Mouse (Mus musculus): ENCODE data around the gene 9130213A22Rik. TPM values are rescaled to one million over a fixed set of nuclear protein-coding genes. Genes with fewer than 3 reads are reported as not detected.

9130213A22Rik gene
- polyA plus RNA-seq, 1 experiment = not detected

DNA sequence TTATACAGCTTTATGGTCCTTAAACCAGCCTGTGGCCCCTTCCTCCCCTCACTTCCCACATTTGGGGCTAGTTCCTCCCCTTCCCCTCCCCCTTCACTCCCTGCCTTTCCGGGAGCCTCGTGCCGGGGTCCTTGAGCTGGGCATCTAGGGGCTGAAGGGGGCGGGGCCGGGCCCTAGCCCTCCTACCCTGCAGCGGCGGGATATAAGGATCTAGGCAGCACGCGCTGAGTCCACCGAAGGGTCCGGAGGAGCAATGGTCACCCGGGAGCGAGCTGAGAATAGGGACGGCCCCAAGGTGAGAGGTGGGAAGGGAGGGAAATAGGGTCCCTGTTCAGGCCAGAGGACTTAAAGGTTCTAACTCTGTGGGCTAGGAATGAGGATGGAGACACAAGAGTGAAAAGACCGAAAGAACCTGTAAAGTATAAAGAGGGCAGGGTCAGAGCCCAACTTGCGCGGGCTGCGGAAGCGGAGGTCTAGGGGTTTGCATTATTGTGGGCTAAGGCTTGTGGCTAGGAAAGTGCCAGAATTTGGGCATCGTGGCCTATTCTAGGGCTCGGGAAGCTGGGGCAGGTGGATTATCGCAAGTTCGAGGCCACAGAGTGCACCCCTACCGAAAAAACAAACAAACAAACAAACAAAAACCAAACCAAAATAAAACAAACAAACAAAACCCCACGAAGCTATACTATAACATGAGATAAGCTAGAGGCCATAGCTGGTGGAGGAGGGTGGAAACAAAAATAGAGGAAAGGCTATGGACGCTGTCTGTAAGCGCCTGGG lies 2.0 kb downstream of the 9130213A22Rik start, which contains the start of gene Hes7:
Gene Hes7 (plus strand): TSS at position 184 of the 780 bp plus-strand sequence.
- H3K9me3 ChIP-seq (ENCODE audit: control insufficient read depth, low read length) = no peaks in the 10 kb centered on the region; the same call in 1 of the 2 replicates
- no peaks in the 10 kb centered on the region for H3K36me3 ChIP-seq (ENCODE audit: control insufficient read depth)
- TF ChIP-seq GATA1 (IDR thresholded peaks at IDR 0.05; ENCODE audit: low read length) = no peak
- H3K4me3 ChIP-seq (replicated peaks) = peak within 1 kb of the TSS; percentile 82
- H3K27me3 ChIP-seq (ENCODE audit: control insufficient read depth) = peaks cover 72% of the 10 kb centered on the region
- H3K4me1 ChIP-seq (ENCODE audit: control insufficient read depth) = peaks cover 72% of the 10 kb centered on the region

DNA sequence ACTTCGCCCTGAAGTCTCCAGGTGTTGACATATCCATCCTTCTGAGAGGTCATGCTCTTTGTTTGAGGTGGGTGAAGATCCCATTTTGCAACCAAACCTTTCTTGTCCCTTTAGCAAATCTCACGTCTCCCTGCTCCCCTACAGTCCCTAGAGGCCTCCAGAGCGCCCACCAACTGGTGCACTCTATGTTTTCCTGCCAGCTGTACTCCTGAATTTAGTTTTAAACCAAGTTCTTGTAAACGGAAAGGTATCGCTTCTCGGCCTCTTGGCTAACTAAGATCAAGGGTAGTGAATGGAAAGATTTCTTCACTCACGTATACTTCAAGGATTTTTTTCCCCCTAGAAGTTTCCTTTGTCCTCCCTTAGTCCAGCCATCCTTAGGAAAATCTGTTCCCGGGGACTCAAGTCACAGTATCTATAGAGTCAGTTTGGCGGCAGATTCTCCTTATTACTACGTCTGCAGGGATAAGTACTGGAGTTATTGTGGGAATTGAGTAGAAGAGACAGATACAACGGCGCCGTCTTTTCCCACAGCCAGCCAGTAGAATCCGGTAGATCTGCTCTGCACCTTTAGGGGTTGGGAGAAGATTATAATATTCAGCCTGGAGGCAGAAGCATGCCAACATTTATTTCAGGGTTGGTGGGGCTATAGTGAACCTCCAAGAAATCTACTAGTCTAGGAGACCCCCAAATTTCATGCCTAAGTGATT lies 2.8 kb downstream of the 9130213A22Rik start:
- H3K36me3 ChIP-seq (ENCODE audit: control insufficient read depth) = no peaks in the 10 kb centered on the region
- no peaks in the 10 kb centered on the region; the same call in 1 of the 2 replicates for H3K9me3 ChIP-seq (ENCODE audit: control insufficient read depth, low read length)
- TF ChIP-seq GATA1 (IDR thresholded peaks at IDR 0.05; ENCODE audit: low read length) (no peak), TAL1 (IDR thresholded peaks at IDR 0.05; ENCODE audit: low read length) (no peak)
- no peak overlapping the region for H3K4me3 ChIP-seq (replicated peaks)
- peaks cover 69% of the 10 kb centered on the region for H3K4me1 ChIP-seq (ENCODE audit: control insufficient read depth)
- peaks cover 78% of the 10 kb centered on the region for H3K27me3 ChIP-seq (ENCODE audit: control insufficient read depth)

DNA sequence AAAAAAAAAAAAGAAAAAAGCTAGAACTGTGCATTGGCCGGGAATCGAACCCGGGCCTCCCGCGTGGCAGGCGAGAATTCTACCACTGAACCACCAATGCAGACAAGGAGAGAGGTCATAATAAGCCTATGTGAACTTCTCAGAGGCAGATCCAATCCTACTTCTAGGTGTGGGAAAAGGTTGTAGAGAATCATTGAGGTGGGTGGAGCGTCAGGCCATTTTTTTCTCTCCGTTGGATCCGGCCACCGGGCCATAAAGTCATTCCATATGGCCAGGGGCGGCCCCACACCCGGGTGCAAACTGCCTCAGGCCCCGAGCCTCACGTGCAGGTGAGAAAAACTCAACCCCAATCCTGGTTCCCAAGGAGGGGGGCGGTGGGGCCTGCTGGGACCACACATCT lies 3.6 kb downstream of the 9130213A22Rik start:
- no peaks in the 10 kb centered on the region; the same call in 1 of the 2 replicates for H3K9me3 ChIP-seq (ENCODE audit: control insufficient read depth, low read length)
- H3K36me3 ChIP-seq (ENCODE audit: control insufficient read depth) = no peaks in the 10 kb centered on the region
- peak; percentile 49 for TF ChIP-seq GATA1 (IDR thresholded peaks at IDR 0.05; ENCODE audit: low read length)
- TF ChIP-seq TAL1 (IDR thresholded peaks at IDR 0.05; ENCODE audit: low read length) = no peak
- peaks cover 65% of the 10 kb centered on the region for H3K4me1 ChIP-seq (ENCODE audit: control insufficient read depth)
- peaks cover 87% of the 10 kb centered on the region for H3K27me3 ChIP-seq (ENCODE audit: control insufficient read depth)
- peak overlapping the region; percentile 76 for H3K4me3 ChIP-seq (replicated peaks)

DNA sequence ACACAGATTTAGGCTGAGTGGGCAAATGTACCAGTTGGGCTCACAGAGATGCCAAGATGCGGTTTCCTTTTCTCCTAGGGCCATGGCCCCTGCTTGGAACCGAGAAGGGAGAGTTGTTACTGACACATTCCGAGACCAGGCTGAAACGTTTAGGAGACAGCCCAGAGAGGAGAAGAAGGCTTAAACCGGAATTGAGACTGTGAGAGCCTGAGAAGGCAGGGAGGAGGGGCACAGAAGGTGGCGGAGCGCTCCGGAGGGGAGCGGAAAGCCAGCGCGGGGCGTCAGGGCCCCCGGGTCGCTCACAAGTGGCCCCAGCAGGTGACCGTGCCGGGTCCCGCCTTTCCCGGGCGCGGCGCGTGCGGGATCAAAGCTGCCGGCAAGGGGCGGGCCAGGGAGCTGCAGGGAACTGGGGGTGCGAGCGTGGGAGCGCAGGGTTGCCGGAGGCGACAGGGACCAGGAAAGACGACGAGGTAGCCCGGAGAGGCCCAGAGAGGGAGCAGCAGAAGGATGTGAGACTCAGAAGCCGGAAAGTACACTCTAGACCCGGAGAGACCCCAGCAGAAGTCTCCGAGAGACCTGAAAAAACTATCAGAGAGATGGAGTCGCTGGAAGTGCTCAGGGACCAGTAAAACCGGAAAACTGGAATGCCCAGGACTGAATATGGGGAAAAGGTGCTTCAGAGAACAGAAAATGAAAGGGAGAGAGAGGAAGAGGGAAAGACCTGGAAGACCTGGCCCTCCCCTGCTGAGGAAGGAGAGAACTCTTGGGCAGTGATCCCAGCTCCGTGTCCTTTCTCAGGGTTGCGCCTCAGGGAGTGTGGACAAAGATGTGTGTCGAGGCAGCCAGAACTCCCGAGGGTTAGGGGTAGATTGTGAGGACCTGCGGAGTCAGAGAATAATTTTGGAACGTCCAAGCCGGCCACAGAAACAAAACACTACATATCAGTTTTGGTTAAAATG lies 4.4 kb downstream of the 9130213A22Rik start:
- peak overlapping the region; percentile 76 for H3K4me3 ChIP-seq (replicated peaks)
- H3K9me3 ChIP-seq (ENCODE audit: control insufficient read depth, low read length) = no peaks in the 10 kb centered on the region; the same call in 1 of the 2 replicates
- H3K4me1 ChIP-seq (ENCODE audit: control insufficient read depth) = peaks cover 59% of the 10 kb centered on the region
- TF ChIP-seq GATA1 (IDR thresholded peaks at IDR 0.05; ENCODE audit: low read length) = no peak
- no peak for TF ChIP-seq TAL1 (IDR thresholded peaks at IDR 0.05; ENCODE audit: low read length)
- no peaks in the 10 kb centered on the region for H3K36me3 ChIP-seq (ENCODE audit: control insufficient read depth)
- H3K27me3 ChIP-seq (ENCODE audit: control insufficient read depth) = peaks cover 91% of the 10 kb centered on the region

DNA sequence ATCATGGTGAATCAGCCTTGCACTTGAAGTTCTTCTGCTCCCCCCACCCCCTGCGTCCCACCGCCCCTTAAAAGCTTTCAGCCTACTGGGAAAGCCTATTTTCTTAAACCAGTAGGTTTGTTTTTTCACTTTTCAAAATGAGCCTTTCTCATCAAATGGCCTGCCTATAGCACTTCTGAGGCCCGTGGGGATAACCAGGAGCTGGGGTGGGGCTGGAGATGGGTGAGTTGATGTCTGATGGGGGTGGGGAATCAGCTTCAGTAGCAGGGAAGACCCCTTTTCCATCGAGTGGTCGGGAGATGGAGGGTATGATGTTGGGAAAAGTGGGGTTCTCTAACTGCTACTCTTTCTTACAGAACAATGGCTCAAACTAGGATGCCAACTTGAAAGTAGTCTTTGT lies 5.5 kb downstream of the 9130213A22Rik start:
- Histone ChIP-seq H3K9me3 (ENCODE audit: control insufficient read depth, low read length) (no peaks in the 10 kb centered on the region; the same call in 1 of the 2 replicates), H3K4me1 (ENCODE audit: control insufficient read depth) (peaks cover 51% of the 10 kb centered on the region), H3K27me3 (ENCODE audit: control insufficient read depth) (peaks cover 91% of the 10 kb centered on the region), H3K4me3 (replicated peaks) (no peak overlapping the region), H3K36me3 (ENCODE audit: control insufficient read depth) (no peaks in the 10 kb centered on the region)
- TF ChIP-seq TAL1 (IDR thresholded peaks at IDR 0.05; ENCODE audit: low read length) (no peak), GATA1 (IDR thresholded peaks at IDR 0.05; ENCODE audit: low read length) (no peak)

DNA sequence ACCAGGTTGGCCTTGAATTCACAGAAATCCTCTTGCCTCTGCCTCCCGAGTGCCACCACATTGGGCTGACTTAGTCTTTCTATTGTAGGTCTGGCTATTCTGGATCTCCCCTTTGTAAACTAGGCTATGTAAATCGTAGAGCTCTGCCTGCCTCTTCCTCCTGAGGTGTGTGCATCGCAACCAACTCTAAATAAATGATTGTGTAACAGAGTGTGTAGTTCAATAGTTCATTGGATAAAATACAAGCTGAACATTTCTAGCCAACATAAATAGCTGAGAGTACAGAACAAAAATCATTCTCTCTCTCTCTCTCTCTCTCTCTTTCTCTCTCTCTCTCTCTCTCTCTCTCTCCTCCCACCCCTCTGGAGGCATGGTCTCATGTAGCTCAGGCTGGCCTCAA lies 7.8 kb downstream of the 9130213A22Rik start:
- TF ChIP-seq GATA1 (IDR thresholded peaks at IDR 0.05; ENCODE audit: low read length) (no peak), TAL1 (IDR thresholded peaks at IDR 0.05; ENCODE audit: low read length) (no peak)
- Histone ChIP-seq H3K36me3 (ENCODE audit: control insufficient read depth) (peaks cover under 1% of the 10 kb centered on the region), H3K4me1 (ENCODE audit: control insufficient read depth) (peaks cover 51% of the 10 kb centered on the region), H3K4me3 (replicated peaks) (no peak overlapping the region), H3K9me3 (ENCODE audit: control insufficient read depth, low read length) (no peaks in the 10 kb centered on the region), H3K27me3 (ENCODE audit: control insufficient read depth) (peaks cover 76% of the 10 kb centered on the region)

DNA sequence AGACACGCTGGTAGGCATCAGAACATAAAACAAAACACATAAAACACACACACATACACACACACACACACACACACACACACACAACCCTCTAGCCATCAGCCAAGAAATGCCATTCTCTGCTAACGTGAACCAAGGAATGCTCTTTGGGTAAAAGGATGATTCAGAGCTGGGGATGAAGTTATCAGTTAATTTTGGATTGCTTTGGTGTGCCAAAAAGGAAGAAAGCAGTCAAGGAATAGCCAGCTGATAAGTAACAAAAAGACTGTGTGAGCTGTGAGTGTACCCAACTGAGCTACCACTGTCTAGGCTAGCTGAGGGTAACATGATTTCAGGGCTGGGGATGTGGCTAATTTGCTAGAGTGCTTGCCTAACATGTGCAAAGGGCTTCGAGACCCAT lies 8.4 kb downstream of the 9130213A22Rik start:
- Histone ChIP-seq H3K36me3 (ENCODE audit: control insufficient read depth) (peaks cover 7% of the 10 kb centered on the region), H3K27me3 (ENCODE audit: control insufficient read depth) (peaks cover 70% of the 10 kb centered on the region), H3K9me3 (ENCODE audit: control insufficient read depth, low read length) (no peaks in the 10 kb centered on the region), H3K4me3 (replicated peaks) (no peak overlapping the region), H3K4me1 (ENCODE audit: control insufficient read depth) (peaks cover 53% of the 10 kb centered on the region)
- TF ChIP-seq GATA1 (IDR thresholded peaks at IDR 0.05; ENCODE audit: low read length) (no peak), TAL1 (IDR thresholded peaks at IDR 0.05; ENCODE audit: low read length) (no peak)

DNA sequence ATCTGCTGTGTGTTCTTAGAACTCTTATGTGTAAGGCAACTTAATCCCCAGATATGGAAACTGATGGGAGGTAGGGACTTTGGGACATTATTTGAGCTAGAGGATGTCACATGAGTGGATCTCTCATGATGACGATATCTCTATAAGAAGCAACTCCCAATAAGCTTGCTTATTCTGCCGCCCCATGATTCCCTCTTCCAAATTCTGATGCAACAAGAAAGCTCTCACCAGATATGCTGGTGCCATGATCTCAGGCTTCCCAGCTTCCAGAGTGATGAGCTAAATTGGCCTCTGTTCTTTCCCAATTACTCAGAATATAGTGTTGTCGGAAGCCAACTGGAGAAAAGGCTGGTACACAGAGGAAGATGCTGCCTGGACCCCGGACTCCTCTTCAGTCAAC lies 10.5 kb downstream of the 9130213A22Rik start:
- H3K27me3 ChIP-seq (ENCODE audit: control insufficient read depth) = peaks cover 52% of the 10 kb centered on the region
- H3K9me3 ChIP-seq (ENCODE audit: control insufficient read depth, low read length) = no peaks in the 10 kb centered on the region
- H3K36me3 ChIP-seq (ENCODE audit: control insufficient read depth) = peaks cover 28% of the 10 kb centered on the region
- no peak for TF ChIP-seq TAL1 (IDR thresholded peaks at IDR 0.05; ENCODE audit: low read length)
- TF ChIP-seq GATA1 (IDR thresholded peaks at IDR 0.05; ENCODE audit: low read length) = no peak
- peaks cover 35% of the 10 kb centered on the region for H3K4me1 ChIP-seq (ENCODE audit: control insufficient read depth)
- peak overlapping the region; percentile 64 for H3K4me3 ChIP-seq (replicated peaks)
